Mouse (Mus musculus): ENCODE results near the gene Sec24d. TPM values are rescaled to one million over a fixed set of nuclear protein-coding genes. Genes with fewer than 3 reads are reported as not detected.

The Sec24d gene
- total RNA-seq (2022) = 100 to 1,000 TPM in 2 of 4 experiments, 10 to 100 TPM in 2; 70.8 to 195 (median 124) TPM

- DNase-seq = peak; percentile 82
Measured at GRCm38 (mm10) chr3:123266753-123267651, at the start of gene Sec24d. Gene Sec24d, plus strand, starts transcription at chr3:123267455.

- DNase-seq = no peak
Measured at GRCm38 (mm10) chr3:123218646-123219045, 48.6 kb upstream of the Sec24d start.

GRCm38 (mm10) chr3:123227276-123227675, 40.0 kb upstream of the Sec24d start:
- DNase-seq = no peak

GRCm38 (mm10) chr3:123231639-123232038, 35.6 kb upstream of the Sec24d start:
- DNase-seq = no peak

GRCm38 (mm10) chr3:123234191-123234836, 32.9 kb upstream of the Sec24d start:
- peak; percentile 25 for DNase-seq

GRCm38 (mm10) chr3:123235495-123235894, 31.8 kb upstream of the Sec24d start:
- DNase-seq = no peak

- DNase-seq = peak; percentile 70
Measured at GRCm38 (mm10) chr3:123235921-123236320, 31.3 kb upstream of the Sec24d start, which contains the start of gene Synpo2. Gene Synpo2, minus strand, starts transcription at chr3:123236149.

- DNase-seq = no peak
Measured at GRCm38 (mm10) chr3:123237039-123237438, 30.2 kb upstream of the Sec24d start.

- no peak for DNase-seq
Measured at GRCm38 (mm10) chr3:123237446-123237845, 29.8 kb upstream of the Sec24d start.

- no peak for DNase-seq
Measured at GRCm38 (mm10) chr3:123244376-123244775, 22.9 kb upstream of the Sec24d start.

- DNase-seq = no peak
Measured at GRCm38 (mm10) chr3:123245646-123246045, 21.6 kb upstream of the Sec24d start.

- DNase-seq = no peak
Measured at GRCm38 (mm10) chr3:123256181-123257101, 10.8 kb upstream of the Sec24d start.

GRCm38 (mm10) chr3:123258709-123259108, 8.5 kb upstream of the Sec24d start:
- DNase-seq = no peak

GRCm38 (mm10) chr3:123264706-123265105, 2.5 kb upstream of the Sec24d start:
- DNase-seq = no peak

GRCm38 (mm10) chr3:123267741-123268201, 516 bp downstream of the Sec24d start:
- peak; percentile 65 for DNase-seq

- peak; percentile 74 for DNase-seq
Measured at GRCm38 (mm10) chr3:123282866-123283615, 15.8 kb downstream of the Sec24d start.

- no peak for DNase-seq
Measured at GRCm38 (mm10) chr3:123284284-123284683, 17.0 kb downstream of the Sec24d start.

- DNase-seq = no peak
Measured at GRCm38 (mm10) chr3:123285649-123286048, 18.4 kb downstream of the Sec24d start.

GRCm38 (mm10) chr3:123288856-123289570, 21.8 kb downstream of the Sec24d start:
- DNase-seq = no peak

- peak; percentile 38 for DNase-seq
Measured at GRCm38 (mm10) chr3:123291670-123292069, 24.4 kb downstream of the Sec24d start.

- DNase-seq = no peak
Measured at GRCm38 (mm10) chr3:123296654-123297053, 29.4 kb downstream of the Sec24d start.

All from adrenal gland, adult 8-10 months (tissue).